Mouse (Mus musculus) Muller cell, postnatal 12 days (primary cell): ENCODE data around the gene Fam47e.

ENCODE experiments used
- DNase-seq: peaks from one replicate; pipeline ENCODE4 v3.0.0-alpha.2; 2015; ENCODE audit errors: inconsistent ontology term

Gene Fam47e

DNA sequence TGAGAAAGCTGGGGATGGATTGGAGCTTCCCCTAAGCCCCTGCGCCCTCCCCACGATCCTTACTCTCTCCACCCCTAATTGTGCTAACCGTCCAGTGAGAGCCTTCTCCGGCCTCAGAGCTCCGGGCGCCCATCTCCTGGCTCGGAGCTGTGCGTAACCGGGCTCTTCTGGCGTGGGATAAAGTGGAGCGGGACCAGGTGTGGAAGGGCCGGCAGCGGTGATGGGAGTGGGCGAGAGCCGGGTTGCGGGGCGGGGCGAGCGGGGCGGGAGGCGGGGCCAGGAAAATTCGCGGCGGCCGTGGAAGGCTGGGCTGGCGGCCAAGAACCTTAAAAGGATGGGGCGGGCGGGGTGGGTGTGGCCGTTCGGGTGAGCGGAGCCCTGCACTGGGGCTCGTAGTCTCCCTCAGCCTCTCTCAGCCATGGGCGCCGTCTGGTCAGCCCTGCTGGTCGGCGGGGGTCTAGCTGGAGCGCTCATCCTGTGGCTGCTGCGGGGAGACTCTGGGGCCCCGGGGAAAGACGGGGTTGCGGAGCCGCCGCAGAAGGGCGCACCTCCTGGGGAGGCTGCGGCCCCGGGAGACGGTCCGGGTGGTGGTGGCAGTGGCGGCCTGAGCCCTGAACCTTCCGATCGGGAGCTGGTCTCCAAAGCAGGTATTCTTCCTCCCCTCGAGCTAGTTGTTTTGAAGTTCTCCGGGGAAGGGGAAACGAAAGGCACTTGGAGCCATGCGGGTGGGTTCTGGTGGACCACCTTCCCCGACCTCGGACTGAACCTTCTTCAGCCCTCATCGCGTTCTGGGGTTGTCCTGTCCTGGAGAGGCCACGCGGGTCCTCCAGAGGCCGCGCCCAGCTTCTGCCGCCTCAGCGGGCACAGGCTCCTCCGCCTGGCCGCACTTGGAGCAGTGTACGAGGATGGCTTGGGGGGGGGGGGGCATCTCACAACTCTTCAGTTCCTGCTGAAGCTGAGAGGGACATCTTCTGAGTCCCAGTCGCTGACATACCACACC, 48.1 kb downstream of the Fam47e start, which contains the start of gene Stbd1:
Stbd1 (plus strand) TSS at position 351 of the 1,000 bp plus-strand sequence.
- peak; percentile 85 for DNase-seq

GRCm38 (mm10) chr5:92604452-92605247, 49.8 kb downstream of the Fam47e start:
- no peak for DNase-seq

- no peak for DNase-seq
These were observed 52.8 kb downstream of the Fam47e start for GRCm38 (mm10) chr5:92607492-92608229.

DNA sequence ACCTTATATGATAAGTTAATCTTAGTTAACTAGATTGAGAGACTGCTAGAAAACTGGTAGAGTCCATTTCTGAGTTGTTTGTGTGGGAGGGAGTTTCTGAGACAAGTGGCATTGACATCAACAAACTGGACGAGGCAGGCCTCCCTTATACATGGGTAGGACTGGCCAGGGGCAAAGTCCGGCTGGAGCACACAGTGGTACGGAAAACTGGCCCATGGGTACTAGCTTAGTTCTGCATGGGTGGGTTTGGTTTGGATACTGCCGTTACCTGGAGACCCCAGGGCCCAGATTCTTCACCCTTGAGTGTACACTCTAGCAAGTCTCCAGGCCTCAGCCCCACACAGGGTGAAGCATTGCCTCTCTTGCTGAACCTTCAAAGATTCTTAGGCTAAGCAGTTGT, 57.9 kb downstream of the Fam47e start:
- DNase-seq: no peak

DNA sequence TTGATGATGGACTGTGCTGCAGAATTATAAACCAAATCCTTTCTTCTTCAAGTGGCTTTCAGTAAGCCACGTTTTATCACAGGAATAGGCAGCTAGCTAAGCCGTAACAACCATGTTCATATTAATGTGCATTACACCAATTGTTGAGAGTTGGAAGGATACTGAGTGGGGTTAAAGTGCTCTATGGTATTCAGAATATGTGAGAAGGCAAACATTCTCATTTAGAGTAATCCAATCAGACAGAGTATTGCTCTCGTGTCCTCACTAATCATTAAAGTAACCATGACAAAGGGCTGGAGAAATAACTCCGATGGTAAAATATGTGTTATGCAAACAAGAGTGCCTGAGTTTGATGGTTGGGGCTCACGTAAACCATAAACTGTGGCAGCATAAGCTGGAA, 67.0 kb downstream of the Fam47e start:
- no peak for DNase-seq

DNA sequence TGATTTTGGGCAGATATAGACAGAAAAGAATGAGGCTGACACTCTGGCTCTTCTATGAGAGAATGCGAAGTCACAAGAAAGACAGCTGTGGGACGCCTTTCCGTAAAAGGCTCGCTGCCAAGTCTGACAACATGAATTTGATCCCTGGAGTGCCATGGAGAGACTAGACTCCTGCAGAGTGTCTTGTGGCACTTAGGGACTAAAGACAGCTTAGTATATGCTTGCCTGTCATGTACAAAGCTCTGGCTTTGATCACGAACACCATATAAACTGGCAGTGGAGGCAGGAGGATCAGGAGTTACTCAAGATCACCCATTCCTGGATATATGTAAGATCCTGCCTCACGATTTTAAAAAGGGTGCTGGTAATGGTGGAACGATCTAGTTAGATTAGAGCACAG, 73.0 kb downstream of the Fam47e start:
- no peak for DNase-seq

- no peak for DNase-seq
These were observed 78.7 kb downstream of the Fam47e start for GRCm38 (mm10) chr5:92633526-92633925.

DNA sequence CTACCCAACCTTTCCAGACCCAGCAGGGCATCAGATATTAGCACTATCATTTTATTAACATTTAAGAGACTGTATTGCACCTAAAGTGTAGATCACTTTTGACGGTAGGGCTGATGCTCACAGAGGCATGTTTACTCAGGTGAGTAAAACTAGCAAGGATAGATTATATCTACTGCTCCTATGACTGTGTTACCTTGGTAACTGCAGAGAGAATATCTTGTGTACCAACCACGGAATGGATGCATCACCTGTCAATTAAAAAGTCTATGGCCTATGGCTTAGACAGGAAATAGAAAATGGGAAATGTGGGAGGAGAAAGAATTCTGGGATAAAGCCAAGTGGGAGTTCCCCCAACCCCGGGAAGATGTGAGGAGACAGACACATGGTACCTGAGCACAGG, 80.0 kb downstream of the Fam47e start:
- no peak for DNase-seq

DNA sequence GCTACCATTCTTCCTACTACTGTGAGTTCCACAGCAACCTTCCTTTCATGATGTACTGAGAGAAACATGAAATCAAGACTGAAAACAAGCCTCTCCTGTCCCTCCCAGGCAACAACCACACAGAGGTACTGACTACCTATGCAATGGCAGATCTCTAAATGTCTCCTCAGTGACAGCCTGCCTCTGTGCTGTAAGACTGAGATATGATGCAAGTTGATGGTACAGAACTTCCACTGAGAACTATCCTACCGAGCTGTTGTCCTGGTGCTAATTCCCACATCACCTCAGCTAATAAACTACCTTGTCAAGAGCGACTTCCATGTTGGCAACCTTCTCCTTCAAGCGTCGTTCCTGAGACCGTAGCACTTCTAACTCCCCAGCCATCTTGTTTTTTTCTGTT, 81.0 kb downstream of the Fam47e start:
- no peak for DNase-seq

GRCm38 (mm10) chr5:92640861-92641260, 86.0 kb downstream of the Fam47e start:
- DNase-seq: no peak
